Mouse (Mus musculus) midbrain, postnatal 0 days (tissue): ENCODE results near the gene Krtap22-2. TPM values are rescaled to one million over a fixed set of nuclear protein-coding genes. Genes with fewer than 3 reads are reported as not detected.

ENCODE experiments used
- ATAC-seq: fragments of 200-750 bp; cut with Nextera tagmentation; 2 replicates; pipeline ENCODE4 v1.8.0; 2017; ENCODE audit warnings: moderate number of reproducible peaks, mild to moderate bottlenecking, moderate TSS enrichment, moderate library complexity; ENCODE audit not compliant: low FRiP score
- DNase-seq: peaks from one replicate; pipeline ENCODE4 v3.0.0-alpha.2; 2015; ENCODE audit warnings: low spot score
- H3K27ac ChIP-seq: fragments of 300-500 bp; sonication (generic); 2 replicates; pipeline ENCODE4 v1.5.1; 2014; ENCODE audit warnings: low read depth, mild to moderate bottlenecking, low read length, mixed read lengths
- H3K27me3 ChIP-seq: fragments of 300-500 bp; sonication (generic); 2 replicates; pipeline ENCODE4 v1.6.1; 2014; ENCODE audit warnings: low read length, control low read depth, mixed read lengths; ENCODE audit not compliant: insufficient read depth
- H3K36me3 ChIP-seq: fragments of 300-500 bp; sonication (generic); 2 replicates; pipeline ENCODE4 v1.6.1; 2014; ENCODE audit warnings: low read length, control low read depth, mixed read lengths; ENCODE audit not compliant: insufficient read depth
- H3K4me1 ChIP-seq: fragments of 300-500 bp; sonication (generic); 2 replicates; pipeline ENCODE4 v1.6.1; 2014; ENCODE audit warnings: mild to moderate bottlenecking, control low read depth, antibody characterized with exemption, low read length, mixed read lengths; ENCODE audit not compliant: insufficient read depth
- H3K4me2 ChIP-seq: fragments of 300-500 bp; sonication (generic); 2 replicates; pipeline ENCODE4 v1.6.1; 2014; ENCODE audit warnings: low read depth, mild to moderate bottlenecking, low read length, mixed read lengths; ENCODE audit not compliant: poor library complexity, severe bottlenecking
- H3K4me3 ChIP-seq: fragments of 300-500 bp; sonication (generic); 2 replicates; pipeline ENCODE4 v1.5.1; 2014; ENCODE audit warnings: low read depth, mild to moderate bottlenecking, low read length, moderate library complexity
- H3K9ac ChIP-seq: fragments of 300-500 bp; sonication (generic); replicated peaks from 2 replicates; pipeline ENCODE4 v1.6.1; 2014; ENCODE audit warnings: mild to moderate bottlenecking, low read length, moderate library complexity, mixed read lengths; ENCODE audit not compliant: poor library complexity, severe bottlenecking
- H3K9me3 ChIP-seq: fragments of 300-500 bp; sonication (generic); 2 replicates; pipeline ENCODE4 v1.6.1; 2016; ENCODE audit warnings: low read length, control low read depth
- CTCF ChIP-seq: IDR thresholded peaks from 2 replicates; pipeline ENCODE4 v1.5.1; 2016; ENCODE audit warnings: antibody characterized with exemption, mild to moderate bottlenecking
- WGBS: fragments of 180-500 bp; shearing (Covaris S2); extraction: QIAGEN DNeasy Blood & Tissue Kit; methylation state at CpG from one replicate; pipeline ENCODE4 v1.1.7; 2014; 5-methylcytosine and 5-hydroxymethylcytosine counted together
- polyA plus RNA-seq: library from polyadenylated mRNA; unstranded; fragments of >200 nt; fragmentation: Nextera tagmentation; extraction: Ambion mirVana; gene quantifications from 2 replicates; pipeline ENCODE4 v1.2.1, GENCODE M21; 2015
- total RNA-seq: library from RNA; depleted of rRNA; stranded (reverse); fragments of >200 nt; gene quantifications from 2 replicates; pipeline ENCODE4 v1.2.3, GENCODE M21; 2014; rRNA removed

Krtap22-2 gene
- total and polyA plus RNA-seq, 2 experiments from 2014 or later: not detected

- 89% methylated on average over 7 of the region's 7 CpGs for WGBS
- no peak for TF ChIP-seq CTCF
- no peak for ATAC-seq
- H3K4me3 ChIP-seq: no peak within 1 kb of the TSS
- no peaks in the 10 kb centered on the region for H3K4me1 ChIP-seq
- no peaks in the 10 kb centered on the region for H3K27me3 ChIP-seq
- H3K9me3 ChIP-seq: no peaks in the 10 kb centered on the region
- H3K27ac ChIP-seq: no peak within 1 kb of the TSS
- no peak for DNase-seq
- no peak within 1 kb of the TSS for H3K9ac ChIP-seq
- no peaks in the 10 kb centered on the region for H3K36me3 ChIP-seq
- H3K4me2 ChIP-seq: no peak within 1 kb of the TSS
These were observed 47.8 kb downstream of the Krtap22-2 start, which contains the start of gene Krtap16-3 for GRCm38 (mm10) chr16:88962773-88963172. TSS of gene Krtap16-3 (minus strand) at chr16:88962873.

Other genes starting within 250 kb of the Krtap22-2 start
- not detected in 2 replicates for gene 2310057N15Rik, start 236.6 kb downstream of the Krtap22-2 start, total RNA-seq
- gene 2310057N15Rik, start 236.6 kb downstream of the Krtap22-2 start, polyA plus RNA-seq: not detected in 2 replicates
- not detected in 2 replicates for gene Gm5965, start 232.9 kb downstream of the Krtap22-2 start, total RNA-seq
- gene Gm5965, start 232.9 kb downstream of the Krtap22-2 start, polyA plus RNA-seq: not detected in 2 replicates
- gene Gm20741, start 198.5 kb downstream of the Krtap22-2 start, total RNA-seq: not detected in 2 replicates
- not detected in 2 replicates for gene Gm20741, start 198.5 kb downstream of the Krtap22-2 start, polyA plus RNA-seq
- gene Krtap15, start 190.5 kb downstream of the Krtap22-2 start, total RNA-seq: not detected in 2 replicates
- not detected in 2 replicates for gene Krtap15, start 190.5 kb downstream of the Krtap22-2 start, polyA plus RNA-seq
- not detected in 2 replicates for gene Krtap14, start 184.6 kb downstream of the Krtap22-2 start, total RNA-seq
- not detected in 2 replicates for gene Krtap14, start 184.6 kb downstream of the Krtap22-2 start, polyA plus RNA-seq
- gene Krtap19-1, start 141.3 kb downstream of the Krtap22-2 start, total RNA-seq: not detected in 2 replicates
- not detected in 2 replicates for gene Krtap19-1, start 141.3 kb downstream of the Krtap22-2 start, polyA plus RNA-seq
- not detected in 2 replicates for gene Krtap19-2, start 136.5 kb downstream of the Krtap22-2 start, total RNA-seq
- gene Krtap19-2, start 136.5 kb downstream of the Krtap22-2 start, polyA plus RNA-seq: not detected in 2 replicates
- not detected in 2 replicates for gene Krtap19-3, start 132.7 kb downstream of the Krtap22-2 start, total RNA-seq
- gene Krtap19-3, start 132.7 kb downstream of the Krtap22-2 start, polyA plus RNA-seq: not detected in 2 replicates
- not detected in 2 replicates for gene Krtap19-4, start 125.7 kb downstream of the Krtap22-2 start, total RNA-seq
- gene Krtap19-4, start 125.7 kb downstream of the Krtap22-2 start, polyA plus RNA-seq: not detected in 2 replicates
- not detected in 2 replicates for gene Krtap19-5, start 114.3 kb downstream of the Krtap22-2 start, total RNA-seq
- gene Krtap19-5, start 114.3 kb downstream of the Krtap22-2 start, polyA plus RNA-seq: not detected in 2 replicates
- not detected in 2 replicates for gene Krtap19-9b, start 78.5 kb downstream of the Krtap22-2 start, total RNA-seq
- not detected in 2 replicates for gene Krtap19-9b, start 78.5 kb downstream of the Krtap22-2 start, polyA plus RNA-seq
- not detected in 2 replicates for gene Krtap16-3, start 47.9 kb downstream of the Krtap22-2 start, total RNA-seq
- not detected in 2 replicates for gene Krtap16-3, start 47.9 kb downstream of the Krtap22-2 start, polyA plus RNA-seq
- gene Gm10229, start 4.5 kb upstream of the Krtap22-2 start, total RNA-seq: not detected in 2 replicates
- gene Gm10229, start 4.5 kb upstream of the Krtap22-2 start, polyA plus RNA-seq: not detected in 2 replicates
- not detected in 2 replicates for gene Krtap6-1, start 20.9 kb upstream of the Krtap22-2 start, total RNA-seq
- not detected in 2 replicates for gene Krtap6-1, start 20.9 kb upstream of the Krtap22-2 start, polyA plus RNA-seq
- gene Gm10228, start 30.7 kb upstream of the Krtap22-2 start, total RNA-seq: not detected in 2 replicates
- not detected in 2 replicates for gene Gm10228, start 30.7 kb upstream of the Krtap22-2 start, polyA plus RNA-seq
- not detected in 2 replicates for gene Krtap6-5, start 37.1 kb upstream of the Krtap22-2 start, total RNA-seq
- not detected in 2 replicates for gene Krtap6-5, start 37.1 kb upstream of the Krtap22-2 start, polyA plus RNA-seq
- not detected in 2 replicates for gene 1110025L11Rik, start 53.2 kb upstream of the Krtap22-2 start, total RNA-seq
- not detected in 2 replicates for gene 1110025L11Rik, start 53.2 kb upstream of the Krtap22-2 start, polyA plus RNA-seq
- not detected in 2 replicates for gene Krtap6-3, start 73.3 kb upstream of the Krtap22-2 start, total RNA-seq
- not detected in 2 replicates for gene Krtap6-3, start 73.3 kb upstream of the Krtap22-2 start, polyA plus RNA-seq
- not detected in 2 replicates for gene Gm6358, start 130.1 kb upstream of the Krtap22-2 start, total RNA-seq
- not detected in 2 replicates for gene Gm6358, start 130.1 kb upstream of the Krtap22-2 start, polyA plus RNA-seq
- gene Gm10061, start 140.3 kb upstream of the Krtap22-2 start, total RNA-seq: not detected in 2 replicates
- not detected in 2 replicates for gene Gm10061, start 140.3 kb upstream of the Krtap22-2 start, polyA plus RNA-seq
- gene Gm9789, start 147.2 kb upstream of the Krtap22-2 start, total RNA-seq: not detected in 2 replicates
- gene Gm9789, start 147.2 kb upstream of the Krtap22-2 start, polyA plus RNA-seq: not detected in 2 replicates
- gene Gm7735, start 158.7 kb upstream of the Krtap22-2 start, total RNA-seq: not detected in 2 replicates
- gene Gm7735, start 158.7 kb upstream of the Krtap22-2 start, polyA plus RNA-seq: not detected in 2 replicates
- gene 1110057P08Rik, start 164.0 kb upstream of the Krtap22-2 start, total RNA-seq: not detected in 2 replicates
- gene 1110057P08Rik, start 164.0 kb upstream of the Krtap22-2 start, polyA plus RNA-seq: not detected in 2 replicates
- gene Krtap20-2, start 195.1 kb upstream of the Krtap22-2 start, total RNA-seq: not detected in 2 replicates
- gene Krtap20-2, start 195.1 kb upstream of the Krtap22-2 start, polyA plus RNA-seq: not detected in 2 replicates